In the genomic region with DNA sequence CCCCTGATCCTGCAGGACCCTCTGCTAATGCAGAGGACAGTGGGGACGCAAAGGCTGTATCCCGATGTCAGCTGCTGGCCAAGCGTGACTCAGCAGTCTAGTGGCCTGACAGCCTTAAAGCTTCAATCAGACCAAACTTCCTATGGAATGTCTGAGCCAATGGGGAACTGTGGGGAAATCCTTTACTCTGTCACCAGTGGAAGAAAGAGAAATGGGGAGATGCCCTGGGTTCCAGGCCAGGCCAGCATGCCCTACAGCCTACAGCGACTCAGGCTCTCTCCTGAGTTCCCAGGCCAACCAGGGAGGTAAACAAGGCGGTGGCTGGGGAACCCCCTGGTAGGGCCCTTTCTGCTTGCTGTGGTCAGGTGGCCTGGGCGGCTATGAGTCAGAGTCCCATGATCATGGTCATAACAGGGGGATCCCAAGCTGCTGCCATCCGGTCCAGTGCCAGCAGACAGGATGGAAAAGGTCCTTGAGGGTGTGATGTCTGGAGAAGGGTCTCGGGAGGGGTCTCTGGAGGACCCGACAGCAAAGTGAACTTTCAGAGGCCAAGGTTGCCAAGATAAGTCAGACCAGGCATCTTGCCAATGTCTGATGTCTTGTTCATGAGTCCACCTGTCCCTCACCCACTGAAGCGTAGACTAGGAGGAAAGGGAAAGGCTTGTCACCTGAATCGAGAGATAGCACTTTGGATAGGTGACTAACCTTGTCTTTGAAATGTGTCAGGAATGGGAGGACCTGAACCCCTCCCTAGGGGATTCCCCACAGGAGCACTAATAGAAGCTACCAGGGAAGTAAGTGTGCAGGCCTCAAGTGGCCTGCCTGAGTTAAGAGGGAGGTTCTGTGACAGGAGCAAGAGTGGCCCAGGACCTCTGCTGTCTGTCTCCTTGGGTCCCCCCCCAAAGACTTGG, we compare ENCODE assay signal across 8 mouse cellular contexts. TPM values are rescaled to one million over a fixed set of nuclear protein-coding genes. Genes with fewer than 3 reads are reported as not detected.
DNase-seq lines count a peak whose midpoint lies in the region; ATAC-seq lines count a peak whose summit lies in the region.

No protein-coding gene starts in this region.

- intact Hi-C loops in gastrocnemius, postnatal 36 days (cut with DNase I), result no loop called here

- peak; percentile 40 to 53 for DNase-seq in left cerebral cortex, adult 18-20 months (ENCODE audit: low spot score in 2 of 2)
- no peak for DNase-seq in left cerebral cortex, adult 11 months (ENCODE audit: low spot score)
- peak; percentile 93 for DNase-seq in adrenal gland, adult 8-10 months
- peak; percentile 74 to 79 for DNase-seq in gastrocnemius, postnatal 36 days
- peak; percentile 94 for DNase-seq in kidney, adult 8-10 months
- DNase-seq in lung, postnatal 4 days, result peak; percentile 80 to 87
- no peak for DNase-seq in embryo, embryonic 9.5 days (ENCODE audit: extremely low spot score)

- no peak for ATAC-seq in megakaryocyte-erythroid progenitor cell, adult 5-6 weeks (replicated peaks; ENCODE audit: low FRiP score, low TSS enrichment, poor library complexity, severe bottlenecking)

RNA-seq across cellular contexts. Expression of gene Mgat4b, which starts 2.4 kb away (rescaled TPM):
- 10 to 100 TPM; 65.8 to 72.0 TPM for total RNA-seq in left cerebral cortex, adult 18-20 months (2021)
- 100 to 1,000 TPM; 130 to 232 (median 157) TPM for total RNA-seq in adrenal gland, adult 8-10 months (2022)
- total RNA-seq in gastrocnemius, postnatal 36 days (2021), result 10 to 100 TPM; 35.7 to 35.8 TPM
- total RNA-seq in megakaryocyte-erythroid progenitor cell, adult 5-6 weeks (2014; fragmentation: Nextera tagmentation), result 27.8 and 40.6 TPM in 2 replicates
- total RNA-seq in megakaryocyte-erythroid progenitor cell, adult 5-6 weeks (2017), result 11.1 and 14.5 TPM in 2 replicates

RNA-seq across cellular contexts. Expression of gene Sqstm1, which starts 2.5 kb away (rescaled TPM):
- 100 to 1,000 TPM; 492 to 540 TPM for total RNA-seq in left cerebral cortex, adult 18-20 months (2021)
- total RNA-seq in adrenal gland, adult 8-10 months (2022), result 1,000 to 10,000 TPM in 1 of 4 experiments, 100 to 1,000 TPM in 3; 798 to 1,098 (median 876) TPM
- total RNA-seq in gastrocnemius, postnatal 36 days (2021), result 100 to 1,000 TPM; 421 to 471 TPM
- total RNA-seq in megakaryocyte-erythroid progenitor cell, adult 5-6 weeks (2014; fragmentation: Nextera tagmentation), result 69.3 and 129 TPM in 2 replicates
- 339 and 435 TPM in 2 replicates for total RNA-seq in megakaryocyte-erythroid progenitor cell, adult 5-6 weeks (2017)

RNA-seq across cellular contexts. Expression of gene Ltc4s, which starts 25.3 kb away (rescaled TPM):
- total RNA-seq in left cerebral cortex, adult 18-20 months (2021), result 1 to 10 TPM; 6.1 to 7.0 TPM
- 10 to 100 TPM in 3 of 4 experiments, 1 to 10 TPM in 1; 8.3 to 28.7 (median 11.8) TPM for total RNA-seq in adrenal gland, adult 8-10 months (2022)
- 1 to 10 TPM; 1.4 to 1.9 TPM for total RNA-seq in gastrocnemius, postnatal 36 days (2021)
- 3.1 and 3.4 TPM in 2 replicates for total RNA-seq in megakaryocyte-erythroid progenitor cell, adult 5-6 weeks (2014; fragmentation: Nextera tagmentation)
- 12.7 TPM in 1 of 2 replicates, not detected in the other for total RNA-seq in megakaryocyte-erythroid progenitor cell, adult 5-6 weeks (2017)

RNA-seq across cellular contexts. Expression of gene Mrnip, which starts 38.9 kb away (rescaled TPM):
- total RNA-seq in left cerebral cortex, adult 18-20 months (2021), result 10 to 100 TPM; 11.5 to 13.9 TPM
- 10 to 100 TPM in 3 of 4 experiments, 1 to 10 TPM in 1; 9.1 to 17.0 (median 14.6) TPM for total RNA-seq in adrenal gland, adult 8-10 months (2022)
- 1 to 10 TPM; 2.4 to 2.6 TPM for total RNA-seq in gastrocnemius, postnatal 36 days (2021)
- 10.5 and 15.8 TPM in 2 replicates for total RNA-seq in megakaryocyte-erythroid progenitor cell, adult 5-6 weeks (2014; fragmentation: Nextera tagmentation)
- 9.9 and 17.8 TPM in 2 replicates for total RNA-seq in megakaryocyte-erythroid progenitor cell, adult 5-6 weeks (2017)

Comparison
In these comparisons a context has a peak if more than half of its experiments do, and no peak if none do; other contexts are left out.
1. DNase-seq: peak in left cerebral cortex, adult 18-20 months (2 of 2), adrenal gland, adult 8-10 months (single experiment), gastrocnemius, postnatal 36 days (2 of 2), kidney, adult 8-10 months (2 of 2) and lung, postnatal 4 days (2 of 2); none in left cerebral cortex, adult 11 months (single experiment) and embryo, embryonic 9.5 days (single experiment).